Mouse (Mus musculus) neural tube, embryonic 11.5 days (tissue): ENCODE measurements around the gene Gtf3c6. TPM values are rescaled to one million over a fixed set of nuclear protein-coding genes. Genes with fewer than 3 reads are reported as not detected.
A peak's percentile ranks its signal among the peaks of the same experiment; 100 is the strongest.

Experiments used
- ATAC-seq: fragments of 200-750 bp; cut with Nextera tagmentation; 2 replicates; pipeline ENCODE4 v1.8.0; 2017; ENCODE audit warnings: moderate number of reproducible peaks, mild to moderate bottlenecking, moderate TSS enrichment, moderate library complexity; ENCODE audit not compliant: insufficient read depth, low FRiP score, low TSS enrichment
- DNase-seq: peaks from one replicate; pipeline ENCODE4 v3.0.0-alpha.2; 2015; ENCODE audit warnings: low spot score
- H3K27ac ChIP-seq: fragments of 300-500 bp; sonication (generic); 2 replicates; pipeline ENCODE4 v1.5.1; 2014; ENCODE audit warnings: low read depth, mild to moderate bottlenecking, low read length
- H3K27me3 ChIP-seq: fragments of 300-500 bp; sonication (generic); 2 replicates; pipeline ENCODE4 v1.6.1; 2014; ENCODE audit warnings: mild to moderate bottlenecking, low read length, mixed read lengths; ENCODE audit not compliant: control insufficient read depth, insufficient read depth
- H3K36me3 ChIP-seq: fragments of 300-500 bp; sonication (generic); 2 replicates; pipeline ENCODE4 v1.6.1; 2014; ENCODE audit warnings: mild to moderate bottlenecking, low read length, moderate library complexity, mixed read lengths; ENCODE audit not compliant: control insufficient read depth, insufficient read depth
- H3K4me1 ChIP-seq: fragments of 300-500 bp; sonication (generic); 2 replicates; pipeline ENCODE4 v1.6.1; 2014; ENCODE audit warnings: low read length, mixed read lengths; ENCODE audit not compliant: control insufficient read depth, insufficient read depth
- H3K4me2 ChIP-seq: fragments of 300-500 bp; sonication (generic); 2 replicates; pipeline ENCODE4 v1.6.1; 2014; ENCODE audit warnings: low read depth, mild to moderate bottlenecking, moderate library complexity
- H3K4me3 ChIP-seq: fragments of 300-500 bp; sonication (generic); 2 replicates; pipeline ENCODE4 v1.5.1; 2014; ENCODE audit warnings: low read depth, low read length
- H3K9ac ChIP-seq: fragments of 300-500 bp; sonication (generic); 2 replicates; pipeline ENCODE4 v1.6.1; 2014; ENCODE audit warnings: mild to moderate bottlenecking, low read length
- H3K9me3 ChIP-seq: fragments of 300-500 bp; sonication (generic); 2 replicates; pipeline ENCODE4 v1.6.1; 2016; ENCODE audit warnings: low read length; ENCODE audit not compliant: control insufficient read depth
- WGBS: fragments of 180-500 bp; shearing (Covaris S2); extraction: QIAGEN DNeasy Blood & Tissue Kit; methylation state at CpG from one replicate; pipeline ENCODE4 v1.1.7; 2014; 5-methylcytosine and 5-hydroxymethylcytosine counted together
- polyA plus RNA-seq: library from polyadenylated mRNA; unstranded; fragments of >200 nt; fragmentation: Nextera tagmentation; extraction: Ambion mirVana; gene quantifications from 2 replicates; pipeline ENCODE4 v1.2.1, GENCODE M21; 2014

Gene Gtf3c6
- polyA plus RNA-seq, 1 experiment from 2014 or later: 141 TPM

DNA sequence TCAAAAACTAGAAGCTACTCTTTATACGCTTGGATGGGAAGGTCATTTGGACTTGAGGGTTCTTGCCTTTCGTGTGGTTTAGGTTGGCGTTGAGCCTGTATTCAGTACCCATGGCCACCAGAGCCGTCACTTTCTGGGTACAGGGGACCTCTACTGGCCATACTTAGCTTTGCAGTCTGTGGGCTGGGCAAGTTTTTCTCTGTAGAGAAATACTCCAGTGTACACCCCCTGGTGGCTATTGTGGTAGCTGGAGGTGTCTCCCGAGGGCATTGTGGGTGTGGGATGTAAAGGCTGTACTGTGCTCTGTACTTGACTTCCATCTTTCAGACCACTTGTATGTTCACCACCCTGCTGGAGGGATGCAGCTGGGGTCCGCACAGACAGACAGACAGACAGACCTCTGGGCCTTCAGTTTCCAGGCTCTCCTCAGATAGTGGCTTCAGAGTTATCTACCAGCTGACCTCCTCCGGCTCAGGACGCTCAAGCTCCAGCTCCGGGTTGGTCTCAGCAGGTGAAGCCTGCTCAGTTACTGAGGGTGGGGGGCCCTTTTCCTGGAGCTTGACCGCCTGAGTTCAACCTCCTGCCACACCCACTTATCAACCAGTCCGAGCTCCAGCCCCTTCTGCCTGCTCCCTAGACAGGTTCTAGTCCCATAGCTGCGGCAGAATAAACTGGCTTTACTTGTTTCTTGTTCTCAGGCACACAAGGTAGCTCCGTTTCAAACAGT is 45.3 kb downstream of the Gtf3c6 start:
- no peak overlapping the region for H3K4me2 ChIP-seq
- 41% methylated on average over 13 of the region's 13 CpGs for WGBS
- H3K36me3 ChIP-seq: no peaks in the 10 kb centered on the region
- H3K4me1 ChIP-seq: no peaks in the 10 kb centered on the region
- no peak overlapping the region for H3K27ac ChIP-seq
- ATAC-seq (peak; percentile 60), DNase-seq (peak; percentile 85)
- no peaks in the 10 kb centered on the region for H3K9me3 ChIP-seq
- H3K4me3 ChIP-seq: no peak overlapping the region
- no peaks in the 10 kb centered on the region for H3K27me3 ChIP-seq
- no peak overlapping the region for H3K9ac ChIP-seq

Other genes with a start within 250 kb of the Gtf3c6 start
- gene Mfsd4b1, start 232.8 kb downstream of the Gtf3c6 start, polyA plus RNA-seq: not detected in 2 replicates
- 3.8 and 4.4 TPM in 2 replicates for gene Slc16a10, start 115.8 kb downstream of the Gtf3c6 start, polyA plus RNA-seq
- gene Rpf2, start 11.1 kb downstream of the Gtf3c6 start, polyA plus RNA-seq: 85.7 and 87.0 TPM in 2 replicates
- gene Amd1, start 44.1 kb upstream of the Gtf3c6 start, polyA plus RNA-seq: 94.8 and 97.9 TPM in 2 replicates
- 8.2 and 9.0 TPM in 2 replicates for gene Cdk19, start 81.5 kb upstream of the Gtf3c6 start, polyA plus RNA-seq